Mouse (Mus musculus) adrenal gland, adult 2 months (tissue): ENCODE data around the gene Dcaf5. TPM values are rescaled to one million over a fixed set of nuclear protein-coding genes. Genes with fewer than 3 reads are reported as not detected.

ENCODE experiments used
- DNase-seq: peaks from one replicate; pipeline ENCODE4 v3.0.0; 2021
- polyA plus RNA-seq: library from polyadenylated mRNA; depleted of rRNA; stranded (reverse); fragments of >200 nt; gene quantifications from 2 replicates; pipeline ENCODE4 v1.2.3, GENCODE M21; 2012
- total RNA-seq, 2 experiments: library from RNA; stranded (reverse); gene quantifications; 2 replicates each; pipeline ENCODE4 v1.2.3; 2021

Gene Dcaf5
- total and polyA plus RNA-seq, 3 experiments: 20.7 to 32.5 (median 29.0) TPM

DNA sequence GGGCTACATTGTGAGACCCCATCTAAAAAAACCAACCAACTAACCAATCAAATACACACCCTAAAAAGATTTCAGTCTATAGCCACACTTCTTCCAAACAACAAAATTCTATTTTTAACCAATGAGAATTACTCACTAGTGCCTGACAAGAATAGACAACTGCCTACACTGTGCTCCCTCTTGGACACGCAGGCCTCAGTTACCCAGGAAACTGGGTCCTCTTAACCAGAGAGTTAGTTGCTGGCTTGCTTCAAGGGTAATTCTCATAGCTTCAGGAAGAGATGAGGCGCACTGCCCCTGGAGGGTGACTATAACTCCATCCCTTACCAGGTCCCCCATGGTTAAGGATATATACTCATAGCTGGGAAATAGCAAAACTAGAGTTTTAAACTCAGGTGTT, 95.5 kb downstream of the Dcaf5 start:
- no peak for DNase-seq

DNA sequence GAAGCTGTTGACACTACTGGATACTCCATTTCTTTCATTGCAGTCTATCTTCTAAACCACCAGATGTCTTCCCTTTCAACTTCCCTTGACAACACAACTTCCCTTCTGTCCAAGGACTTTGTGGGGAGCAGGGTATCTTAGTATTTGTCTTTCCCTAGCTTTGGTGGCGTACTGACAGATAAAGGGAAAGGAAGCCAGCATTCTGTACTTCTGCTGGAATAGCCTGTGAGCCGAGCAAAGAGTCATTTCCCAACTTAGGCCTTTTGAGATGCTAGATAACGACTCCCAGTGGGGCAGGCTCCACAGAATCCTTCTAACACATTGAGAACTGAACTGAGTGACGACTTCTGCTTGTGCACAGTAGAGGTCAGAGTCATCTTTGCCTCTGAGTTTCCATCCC, 102.2 kb downstream of the Dcaf5 start:
- no peak for DNase-seq

DNA sequence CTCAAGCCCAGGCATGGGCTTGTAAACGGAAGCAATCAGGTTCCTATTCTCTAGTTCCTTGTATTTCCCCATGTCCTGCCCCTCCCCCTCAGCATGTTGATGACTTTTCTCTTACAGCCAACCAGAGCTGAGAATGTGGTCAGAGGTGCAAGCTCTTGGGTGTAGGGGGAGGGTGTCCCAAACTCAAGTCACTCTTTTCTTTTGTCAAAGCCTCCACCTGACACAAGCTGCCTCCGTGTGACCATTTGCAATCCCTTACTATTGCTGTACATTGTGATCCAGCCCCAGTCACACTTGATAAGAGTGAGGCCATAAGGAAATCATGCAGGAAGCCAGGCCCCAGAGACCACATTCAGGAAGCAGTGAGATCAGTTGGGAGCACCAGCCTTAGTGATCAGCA, 104.8 kb downstream of the Dcaf5 start:
- DNase-seq: no peak

DNA sequence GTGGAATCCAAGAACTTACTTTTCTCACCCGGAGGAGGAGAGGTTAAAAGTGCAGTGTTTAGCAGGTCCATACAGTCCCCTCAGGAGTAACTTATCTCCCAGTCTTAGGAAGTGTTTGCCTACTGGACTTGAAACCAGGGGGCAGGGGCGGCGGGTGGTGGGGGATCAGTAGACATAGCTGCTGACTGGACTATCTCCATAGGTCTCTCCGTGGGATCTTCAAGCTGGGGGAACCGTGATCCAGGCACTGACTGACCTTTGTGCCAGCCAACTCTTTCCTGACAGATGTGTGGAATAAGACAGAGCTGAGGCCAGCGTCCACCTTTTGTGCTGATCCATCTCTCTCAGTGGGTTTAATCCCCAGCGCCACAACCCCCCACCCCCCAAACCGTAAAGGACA, 105.6 kb downstream of the Dcaf5 start:
- no peak for DNase-seq

DNA sequence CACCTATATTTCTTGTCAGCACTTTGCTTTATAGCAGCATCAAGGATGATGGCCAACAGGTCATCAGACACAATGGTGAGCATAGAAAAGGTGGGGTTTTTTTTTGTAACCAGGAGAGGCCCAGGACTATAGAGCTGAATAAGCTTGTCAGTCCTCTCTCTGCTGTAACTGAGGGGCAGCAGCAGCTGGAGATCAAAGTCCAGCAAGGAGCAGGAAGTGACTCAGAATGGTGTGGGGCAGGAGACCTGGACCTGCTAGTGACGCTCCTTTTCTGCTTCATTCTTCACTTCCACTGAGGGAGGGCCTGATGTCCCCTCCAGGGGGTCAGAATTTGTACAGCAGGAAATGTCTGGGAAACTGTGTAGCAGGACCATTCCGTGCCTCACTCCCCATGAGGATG, 106.8 kb downstream of the Dcaf5 start:
- DNase-seq: no peak

DNA sequence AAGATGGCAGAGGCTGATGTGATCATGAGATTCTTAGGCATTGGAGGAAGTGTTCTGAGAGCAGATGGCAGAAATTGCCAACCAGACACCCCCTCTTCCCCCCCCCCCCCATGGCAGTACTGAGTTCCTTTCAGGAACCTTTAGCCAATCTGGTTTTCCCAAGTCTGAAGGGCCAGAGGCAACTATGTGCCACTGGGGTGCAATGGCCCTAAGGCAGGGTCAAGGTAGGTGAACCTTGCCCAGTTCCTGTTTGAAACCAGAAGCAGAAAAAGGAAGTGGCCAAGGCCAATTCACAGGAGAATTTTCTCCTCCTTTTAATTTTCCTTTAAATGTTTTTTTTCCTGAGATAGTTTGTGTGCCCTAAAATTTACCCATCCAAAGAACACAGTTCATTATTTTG, 110.4 kb downstream of the Dcaf5 start:
- DNase-seq: no peak

DNA sequence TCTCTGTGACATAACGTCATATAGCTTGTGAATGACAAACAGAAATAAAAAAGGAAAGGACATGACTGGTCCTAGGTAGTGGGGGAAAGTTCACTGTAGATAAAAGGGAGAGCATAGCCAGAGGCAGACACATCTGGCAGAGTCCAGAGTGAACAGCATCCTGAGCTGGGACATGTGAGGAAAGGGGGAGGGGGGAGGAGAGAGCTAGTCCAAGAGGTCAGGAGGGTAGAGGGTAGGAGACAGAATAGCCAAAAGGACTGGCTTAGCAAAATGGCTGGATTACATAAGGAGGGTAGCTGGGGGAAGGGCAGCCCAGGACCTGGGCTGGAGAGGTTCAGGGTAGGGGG, 111.6 kb downstream of the Dcaf5 start:
- DNase-seq: no peak

DNA sequence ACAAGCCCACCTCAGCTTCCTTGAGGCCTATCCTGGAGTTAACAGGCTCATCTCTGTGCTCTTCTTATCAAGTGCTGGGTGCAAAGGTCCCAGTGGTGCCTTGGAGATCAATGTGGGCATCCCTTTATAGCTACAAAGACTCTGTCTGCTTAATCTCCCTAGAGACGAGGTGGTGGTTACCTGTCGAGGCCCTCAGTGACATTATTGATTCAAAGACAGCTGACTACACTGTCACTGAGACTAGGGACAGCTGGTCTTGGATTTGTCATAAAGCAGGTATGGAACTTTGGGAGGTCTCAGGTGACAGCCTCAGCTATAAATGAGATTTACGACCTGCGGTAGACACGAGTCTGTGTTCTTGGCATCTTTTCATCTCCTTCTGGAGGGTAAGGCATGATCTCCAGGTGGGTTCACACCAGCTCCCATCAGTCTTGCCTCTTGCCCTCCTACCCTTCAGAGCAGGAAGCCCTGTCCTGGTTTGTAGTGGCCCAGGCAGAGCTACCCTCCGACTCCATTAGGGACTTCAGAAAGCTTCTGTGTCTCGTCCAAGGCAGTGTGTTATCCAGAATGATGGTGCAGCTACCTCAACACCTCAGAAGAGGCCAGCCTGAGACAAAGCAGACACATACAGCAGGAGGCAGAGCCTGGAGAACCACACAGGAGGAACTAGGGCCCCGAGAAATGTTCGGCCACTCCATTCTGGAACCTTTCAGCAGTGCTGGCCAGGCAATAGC, 112.2 kb downstream of the Dcaf5 start:
- DNase-seq: no peak

DNA sequence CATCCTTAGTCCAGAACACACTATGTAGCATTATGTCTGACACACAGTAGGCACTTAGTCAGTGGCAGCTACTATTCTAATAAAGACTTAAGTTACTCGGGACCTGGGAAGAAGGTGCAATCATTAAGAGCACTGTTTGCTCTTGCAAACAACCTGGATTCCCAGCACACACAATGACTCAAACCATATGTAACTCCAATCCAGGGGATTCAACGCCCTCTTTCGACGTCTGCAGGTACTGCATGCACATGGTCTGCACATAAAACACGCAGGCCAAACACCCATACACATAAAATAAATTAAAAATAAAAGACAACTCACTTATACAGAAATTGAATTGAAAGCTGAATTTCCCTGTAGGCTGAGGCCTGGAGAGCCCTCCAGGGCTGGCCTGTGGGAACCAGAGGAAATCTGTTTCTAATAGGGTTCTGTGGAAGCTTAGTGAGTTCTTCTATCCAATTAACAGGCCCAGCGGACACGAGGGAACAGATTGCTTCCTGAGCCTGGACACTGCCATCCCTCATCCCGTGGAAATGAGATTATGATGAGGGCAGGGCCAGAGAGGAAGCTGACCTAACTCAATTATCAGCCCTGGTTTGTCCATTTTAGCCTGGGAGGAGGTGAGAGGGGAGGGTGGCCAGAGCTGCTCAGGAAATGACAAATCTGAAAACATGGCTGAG, 112.9 kb downstream of the Dcaf5 start:
- peak; percentile 39 for DNase-seq

DNA sequence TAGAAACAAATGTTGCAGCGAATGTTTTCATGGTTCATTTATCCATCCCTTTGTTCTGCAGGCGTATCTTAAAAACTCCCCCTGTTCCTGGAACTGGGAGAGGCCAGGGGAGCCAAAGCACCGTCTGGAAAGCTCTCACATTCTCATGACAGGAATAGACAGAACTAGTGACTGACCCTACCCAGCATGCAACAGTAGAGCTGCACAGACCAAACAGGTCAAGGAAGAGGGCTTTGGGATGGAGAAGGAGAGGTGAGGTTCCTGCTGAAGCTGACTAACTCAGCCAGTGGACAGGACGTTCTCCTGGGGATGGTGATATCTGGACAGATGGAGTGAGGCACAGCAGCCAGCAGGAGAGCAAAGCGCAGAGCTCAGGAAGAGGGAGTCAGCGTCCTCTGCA, 113.9 kb downstream of the Dcaf5 start:
- no peak for DNase-seq

DNA sequence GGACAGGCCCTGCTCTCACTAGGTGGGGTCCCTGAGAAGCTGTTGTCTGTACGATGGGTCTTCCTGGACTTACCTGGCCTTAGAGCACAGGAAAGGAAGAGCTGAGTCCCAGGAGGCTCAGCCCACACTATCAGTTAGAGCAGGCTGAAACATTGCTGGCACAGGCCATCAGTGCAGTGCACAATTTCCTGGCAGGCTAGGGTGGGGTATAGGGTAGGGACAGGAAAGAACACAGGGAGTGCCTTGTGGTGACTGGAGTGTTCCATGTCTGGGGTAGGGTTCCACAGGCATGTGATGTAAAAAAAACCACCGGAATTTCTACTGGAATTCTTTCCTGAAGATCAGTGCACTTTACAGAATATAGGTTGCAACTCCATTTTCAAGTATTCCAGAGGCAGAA, 117.3 kb downstream of the Dcaf5 start:
- peak; percentile 31 for DNase-seq

DNA sequence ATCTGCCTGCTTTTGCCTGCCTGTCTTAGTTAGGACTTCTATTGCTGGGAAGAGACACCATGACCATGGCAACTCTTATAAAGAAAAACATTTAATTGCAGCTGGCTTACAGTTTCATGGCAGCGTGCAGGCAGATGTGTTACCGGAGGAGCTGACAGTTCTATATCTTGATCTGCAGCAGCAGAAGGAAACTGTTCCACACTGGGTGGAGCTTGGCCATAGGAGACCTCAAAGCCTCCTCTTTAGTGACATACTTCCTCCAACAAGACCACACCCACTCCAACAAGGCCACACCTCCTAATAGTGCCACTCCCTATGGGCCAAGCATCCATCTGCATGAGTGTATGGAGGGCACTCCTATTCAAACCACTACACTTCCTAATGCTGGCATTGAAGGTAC, 121.1 kb downstream of the Dcaf5 start:
- no peak for DNase-seq

DNA sequence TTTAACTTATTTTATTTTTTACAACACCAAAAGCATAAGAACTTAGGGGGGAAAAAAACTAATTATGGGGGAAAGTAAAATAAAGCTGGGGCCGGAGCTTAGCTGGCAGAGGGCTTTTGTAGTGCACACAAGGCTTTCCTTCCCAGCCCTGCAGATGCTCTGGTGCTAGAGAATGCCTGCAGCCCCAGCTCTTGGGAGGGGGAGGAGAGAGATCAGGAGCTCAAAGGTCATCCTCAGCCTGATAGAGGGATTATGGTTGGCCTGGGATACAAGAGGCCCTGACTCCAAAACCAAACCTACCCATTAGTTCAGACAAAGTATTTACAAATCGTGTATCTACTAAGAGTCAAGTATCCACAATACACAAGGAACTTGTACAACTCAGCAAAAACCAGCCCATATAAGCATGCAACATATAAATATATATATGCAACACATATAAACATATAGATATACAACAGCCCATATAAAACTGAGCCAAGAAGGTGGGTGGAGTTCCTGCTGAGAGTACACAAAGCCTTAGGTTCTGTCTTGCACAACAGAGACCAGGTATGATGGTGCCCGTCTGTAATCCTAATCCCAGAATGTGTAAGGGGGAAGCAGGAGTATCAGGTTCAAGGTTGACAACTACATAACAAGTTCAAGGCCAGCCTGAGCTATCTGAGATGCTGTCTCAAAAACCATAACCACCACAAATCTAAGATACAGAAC, 124.3 kb downstream of the Dcaf5 start:
- DNase-seq: no peak

DNA sequence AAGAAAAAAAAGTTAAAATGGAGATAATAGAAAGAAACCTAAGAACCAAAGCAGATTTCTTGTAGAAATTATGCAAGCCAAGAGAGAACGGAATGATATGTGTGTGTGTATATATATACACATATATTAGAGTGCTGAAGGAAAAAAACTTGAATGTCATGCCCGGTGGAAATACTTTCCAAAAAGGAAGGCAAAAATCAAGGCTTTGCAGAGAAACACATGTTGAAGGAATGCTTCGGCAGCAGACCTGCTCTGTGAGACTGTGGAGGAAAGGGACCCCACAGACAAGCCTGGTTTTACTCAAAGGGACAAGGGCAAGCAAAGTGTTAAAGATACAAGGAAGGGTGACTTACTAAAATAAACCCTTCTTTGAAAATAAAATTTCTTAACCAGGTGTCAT, 128.8 kb downstream of the Dcaf5 start:
- DNase-seq: no peak

DNA sequence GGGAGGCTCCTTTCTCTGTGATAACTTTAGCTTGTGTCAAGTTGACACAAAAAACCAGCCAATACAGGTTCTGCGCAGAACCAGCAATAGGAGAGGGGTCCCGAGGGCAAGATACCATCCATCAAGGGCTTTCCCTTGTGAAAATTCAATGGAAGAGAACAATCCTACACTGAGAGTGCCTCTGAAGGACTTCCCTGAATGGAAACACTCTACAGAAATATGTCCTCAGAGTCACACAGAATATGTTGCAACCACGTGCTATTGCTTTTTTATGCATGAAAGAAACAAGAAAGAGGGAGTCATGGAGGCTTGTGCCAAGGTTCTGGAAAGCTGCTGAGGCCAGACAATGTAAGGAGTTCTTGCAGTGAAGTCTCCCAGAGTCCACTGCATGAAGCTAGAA, 131.9 kb downstream of the Dcaf5 start:
- DNase-seq: no peak

DNA sequence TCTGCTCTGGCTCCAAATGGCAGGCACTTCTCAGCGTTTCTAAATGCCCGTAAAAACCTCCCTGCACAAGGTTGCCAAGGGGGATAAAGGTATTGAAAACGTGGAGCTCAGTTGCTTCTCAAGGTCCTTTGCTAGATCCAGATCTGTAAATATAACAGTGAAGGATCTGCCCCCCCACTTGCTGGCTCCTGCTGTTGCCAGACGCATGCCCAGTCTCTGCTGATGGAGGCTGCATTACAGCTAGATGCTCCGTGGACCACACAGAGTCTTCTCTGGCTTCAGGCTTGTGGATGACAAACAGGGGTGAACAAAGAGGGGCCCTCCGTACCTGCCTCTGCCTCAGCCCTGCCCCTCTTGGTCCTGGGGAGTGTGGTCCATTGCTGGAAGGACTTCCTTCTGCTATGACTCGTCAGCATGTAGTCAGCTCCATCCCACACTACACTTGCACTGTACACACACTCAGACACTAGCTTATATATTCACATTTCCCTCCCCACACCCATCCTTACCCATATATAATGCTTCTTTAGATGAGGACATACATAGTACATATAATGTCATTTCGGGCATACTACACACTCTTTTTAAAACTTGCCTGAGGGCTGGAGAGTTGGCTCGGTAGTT, 135.5 kb downstream of the Dcaf5 start:
- DNase-seq: peak; percentile 19

DNA sequence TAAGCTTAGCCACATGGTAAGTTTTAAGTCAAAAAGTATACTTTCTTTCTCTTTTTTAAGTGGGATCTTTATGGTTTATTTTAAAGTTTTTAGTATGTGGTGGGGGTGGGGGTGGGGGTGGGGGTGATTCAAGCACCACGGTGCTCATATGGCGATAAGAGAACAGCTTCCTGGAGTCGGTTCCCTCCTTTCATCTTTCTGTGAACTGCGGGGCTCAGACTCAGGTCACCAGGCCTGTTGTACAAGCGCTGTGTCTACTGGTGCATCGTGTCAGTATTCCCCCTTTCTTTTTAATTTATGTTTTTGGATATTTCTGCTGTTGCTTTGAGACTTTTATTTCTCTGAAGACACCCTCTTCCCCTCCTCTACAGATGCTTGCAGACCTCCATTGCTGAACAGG, 137.7 kb downstream of the Dcaf5 start:
- DNase-seq: no peak

DNA sequence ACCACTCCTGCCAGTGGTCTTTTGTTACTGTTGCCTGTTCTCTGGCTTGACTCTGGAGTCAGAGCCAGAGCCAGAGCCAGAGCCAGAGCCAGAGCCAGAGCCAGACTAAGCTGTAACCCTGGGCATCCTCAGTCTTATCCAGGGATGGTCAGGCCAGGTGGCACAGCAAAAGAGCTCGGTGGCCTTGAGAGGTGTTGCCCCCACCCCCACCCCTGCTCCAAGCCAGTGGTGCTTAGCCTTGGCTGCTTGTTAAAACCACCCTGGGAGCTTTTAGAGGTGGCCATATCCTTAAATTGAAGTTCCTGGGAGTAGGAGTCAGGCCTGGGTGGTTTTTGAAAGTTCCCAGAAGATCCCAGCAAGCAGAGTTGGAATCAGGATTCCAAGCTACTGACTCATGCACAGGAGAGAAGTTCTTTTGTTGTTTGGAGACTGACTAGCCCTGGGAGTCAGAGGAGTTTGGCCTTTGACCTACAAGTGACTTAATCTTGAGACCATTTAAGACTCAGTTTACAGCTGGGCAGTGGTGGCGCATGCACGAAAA, 144.4 kb downstream of the Dcaf5 start:
- DNase-seq: no peak

DNA sequence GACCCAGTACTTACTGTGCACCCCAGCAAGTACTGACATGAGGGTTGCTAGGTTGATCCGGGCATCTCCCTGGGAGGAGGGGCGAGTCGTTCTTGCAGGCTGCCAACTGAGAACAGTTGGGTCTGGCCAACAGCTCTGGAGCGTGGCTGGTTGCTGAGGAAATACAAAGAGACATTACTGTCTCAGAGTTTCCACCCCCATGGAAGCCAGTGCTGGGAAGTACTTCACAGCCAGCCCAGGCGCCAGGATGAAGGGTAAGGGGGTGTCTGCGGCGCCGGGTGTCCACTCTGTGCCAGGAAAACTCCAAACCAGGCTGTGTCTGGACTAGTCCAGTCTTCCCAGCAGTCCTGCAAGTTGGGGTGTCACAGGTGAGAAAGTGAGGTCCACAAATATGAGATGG, 145.4 kb downstream of the Dcaf5 start:
- no peak for DNase-seq

DNA sequence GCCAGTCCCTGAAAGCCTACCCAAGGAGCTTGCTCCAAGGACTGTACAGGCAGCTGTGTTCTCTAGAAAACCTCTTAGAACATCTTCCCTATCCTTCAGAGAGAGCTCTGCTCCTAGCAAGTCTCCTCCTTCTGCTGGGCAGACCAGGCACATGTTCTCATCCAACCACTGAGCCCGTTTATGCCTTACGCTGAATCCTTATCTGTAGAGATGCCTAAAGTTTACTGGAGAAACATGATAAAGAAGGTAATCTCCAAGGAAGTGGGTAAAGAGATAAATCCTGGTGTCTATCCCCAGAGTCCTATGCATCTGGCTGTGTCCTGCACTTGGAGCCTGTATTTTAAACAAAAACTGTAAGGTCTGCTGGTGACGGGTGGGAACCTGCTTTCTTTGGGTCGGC, 145.9 kb downstream of the Dcaf5 start:
- DNase-seq: no peak

DNA sequence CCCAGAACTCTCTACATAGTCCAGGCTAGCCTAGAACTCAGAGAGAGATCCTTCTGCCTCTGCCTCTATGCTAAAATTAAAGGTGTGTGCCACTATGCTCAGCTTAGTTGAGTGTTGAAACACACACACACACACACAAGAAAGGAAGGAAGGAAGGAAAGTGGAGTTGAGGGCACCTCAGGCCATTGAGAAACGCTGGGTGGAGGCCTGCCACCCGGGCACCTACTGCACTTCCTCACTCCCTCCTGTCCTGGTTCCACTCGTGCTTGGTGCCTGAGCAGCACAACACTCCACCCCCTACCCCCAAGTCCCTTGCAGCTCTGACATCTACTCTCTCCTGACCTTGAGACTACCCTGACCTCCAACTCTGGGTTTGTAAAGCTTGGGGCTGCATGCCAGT, 146.7 kb downstream of the Dcaf5 start:
- no peak for DNase-seq

DNA sequence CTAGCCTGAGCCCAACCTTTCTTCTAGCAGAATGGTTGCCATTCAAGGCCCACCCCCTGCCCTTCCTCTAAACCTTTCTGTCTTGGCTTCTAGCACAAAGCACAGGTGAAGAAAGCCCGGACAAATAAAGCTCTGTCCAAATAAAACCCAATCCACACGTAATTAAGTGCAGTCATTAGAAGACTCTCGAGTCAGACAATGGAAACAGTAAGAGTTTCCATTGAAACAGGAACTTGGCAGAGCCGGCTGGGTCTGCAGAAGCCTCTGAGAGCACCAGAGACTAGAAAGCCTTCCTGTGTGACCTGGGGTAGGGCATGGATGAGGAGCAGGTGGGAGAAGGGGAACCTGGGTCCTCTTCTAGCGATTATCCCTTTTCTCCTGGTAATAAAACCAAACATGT, 150.5 kb downstream of the Dcaf5 start:
- DNase-seq: no peak
